Comparison of ENCODE assay signal across 34 mouse cellular contexts in the genomic region with DNA sequence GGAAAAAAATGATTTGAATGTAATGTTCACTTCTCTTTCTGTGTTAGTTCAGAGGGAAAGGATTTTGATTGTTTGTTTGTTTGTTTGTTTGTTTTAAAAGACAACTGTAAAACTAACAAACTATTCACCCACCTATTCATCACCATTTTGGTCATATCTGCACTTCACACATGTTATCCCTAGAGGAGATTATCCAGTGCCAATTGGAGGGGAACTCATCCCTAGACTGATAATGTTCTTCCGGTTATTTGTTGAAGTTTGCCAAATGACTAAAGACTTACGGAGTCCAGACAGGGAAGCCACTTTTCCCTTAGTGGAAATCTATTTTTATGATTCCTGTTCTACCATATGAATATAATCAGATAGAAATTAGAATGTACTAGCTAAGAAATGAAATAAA.
"Had no signal": no experiment of that assay in that cellular context is flagged by ENCODE, and none has a peak within 500 bp of the region (broad histone marks: within the 10 kb centered on the region; RNA-seq: fewer than 3 reads in every experiment).

No protein-coding gene starts in this region.

- H3K9me3 ChIP-seq: heart, embryonic 12.5 days; heart, embryonic 13.5 days; heart, embryonic 15.5 days; hindbrain, embryonic 10.5 days; hindbrain, embryonic 12.5 days; hindbrain, embryonic 13.5 days; hindbrain, embryonic 15.5 days; intestine, embryonic 15.5 days; kidney, embryonic 15.5 days had no signal

- H3K27me3 ChIP-seq: heart, embryonic 12.5 days; heart, embryonic 13.5 days; heart, embryonic 15.5 days; hindbrain, embryonic 12.5 days; hindbrain, embryonic 13.5 days; hindbrain, embryonic 15.5 days; intestine, embryonic 15.5 days; kidney, embryonic 15.5 days had no signal

- H3K4me3 ChIP-seq: heart, embryonic 12.5 days; heart, embryonic 13.5 days; heart, embryonic 15.5 days; hindbrain, embryonic 10.5 days; hindbrain, embryonic 12.5 days; hindbrain, embryonic 13.5 days; hindbrain, embryonic 15.5 days; intestine, embryonic 15.5 days; kidney, embryonic 15.5 days; layer of hippocampus, adult 2 months; left cerebral cortex, adult 2 months had no signal

- H3K9ac ChIP-seq: heart, embryonic 12.5 days; heart, embryonic 13.5 days; heart, embryonic 15.5 days; hindbrain, embryonic 12.5 days; hindbrain, embryonic 13.5 days; hindbrain, embryonic 14.5 days; hindbrain, embryonic 15.5 days; intestine, embryonic 15.5 days; kidney, embryonic 15.5 days had no signal

- H3K4me1 ChIP-seq: heart, embryonic 12.5 days; heart, embryonic 13.5 days; heart, embryonic 15.5 days; hindbrain, embryonic 10.5 days; hindbrain, embryonic 12.5 days; hindbrain, embryonic 13.5 days; hindbrain, embryonic 15.5 days; intestine, embryonic 15.5 days; kidney, embryonic 15.5 days had no signal

- ATAC-seq: inflammation-experienced regulatory T-cells, adult 6 months; intestine, embryonic 15.5 days; intestine, embryonic 16.5 days; intestine, postnatal 0 days had no signal

- H3K4me2 ChIP-seq: heart, embryonic 11.5 days; heart, embryonic 12.5 days; heart, embryonic 13.5 days; heart, embryonic 15.5 days; hindbrain, embryonic 12.5 days; hindbrain, embryonic 13.5 days; hindbrain, embryonic 14.5 days; hindbrain, embryonic 15.5 days; intestine, embryonic 15.5 days; kidney, embryonic 15.5 days had no signal

- H3K27ac ChIP-seq: heart, embryonic 13.5 days; heart, embryonic 15.5 days; hindbrain, embryonic 10.5 days; hindbrain, embryonic 12.5 days; hindbrain, embryonic 13.5 days; hindbrain, embryonic 14.5 days; hindbrain, embryonic 15.5 days; hindbrain, postnatal 0 days; intestine, embryonic 15.5 days; kidney, embryonic 15.5 days; kidney, postnatal 0 days; layer of hippocampus, adult 2 months; left cerebral cortex, adult 2 months had no signal

- H3K36me3 ChIP-seq: heart, embryonic 12.5 days; heart, embryonic 13.5 days; heart, embryonic 15.5 days; hindbrain, embryonic 10.5 days; hindbrain, embryonic 12.5 days; hindbrain, embryonic 13.5 days; hindbrain, embryonic 15.5 days; intestine, embryonic 15.5 days; kidney, embryonic 15.5 days had no signal

- DNase-seq: heart, postnatal 10 days; heart, postnatal 14 days; heart, postnatal 36 days; heart, postnatal 4 days; kidney, adult 11 months; kidney, adult 18-20 months; kidney, adult 2 months; kidney, adult 8-10 months; kidney, adult 9 months; kidney, postnatal 10 days; kidney, postnatal 14 days; kidney, postnatal 25 days; kidney, postnatal 36 days; kidney, postnatal 4 days; layer of hippocampus, adult 9-11 months; layer of hippocampus, postnatal 36 days had no signal
